Mouse (Mus musculus) embryo, embryonic 10 days (tissue): ENCODE results near the gene Pphln1.
A peak's percentile ranks its signal among the peaks of the same experiment; 100 is the strongest.

Source experiments
- DNase-seq: peaks from one replicate; pipeline ENCODE4 v3.0.0-alpha.2; 2015; ENCODE audit warnings: low spot score

The Pphln1 gene

GRCm38 (mm10) chr15:93435998-93436397 is 37.8 kb downstream of the Pphln1 start:
- no peak for DNase-seq

- peak; percentile 83 for DNase-seq
These were observed 40.5 kb downstream of the Pphln1 start for GRCm38 (mm10) chr15:93438663-93439062.

DNA sequence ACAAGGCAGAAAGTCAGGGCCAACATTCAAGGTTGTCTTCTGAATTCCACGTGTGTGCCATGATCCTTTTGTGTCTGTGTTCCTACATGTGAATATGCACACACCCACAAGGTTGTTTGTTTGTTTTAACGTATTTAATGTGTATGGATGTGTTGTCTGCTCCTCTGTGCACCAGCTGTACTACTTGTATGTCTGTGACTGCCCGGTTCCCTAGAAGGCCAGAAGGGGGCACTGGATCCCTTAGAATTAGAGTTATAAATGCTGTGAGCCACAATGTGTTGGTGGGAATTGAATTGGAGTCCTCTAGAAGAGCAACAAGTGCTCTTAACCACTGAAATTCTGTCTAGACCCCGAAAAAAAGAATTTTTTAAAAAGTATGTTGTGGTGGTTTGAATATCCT is 44.1 kb downstream of the Pphln1 start:
- no peak for DNase-seq

DNA sequence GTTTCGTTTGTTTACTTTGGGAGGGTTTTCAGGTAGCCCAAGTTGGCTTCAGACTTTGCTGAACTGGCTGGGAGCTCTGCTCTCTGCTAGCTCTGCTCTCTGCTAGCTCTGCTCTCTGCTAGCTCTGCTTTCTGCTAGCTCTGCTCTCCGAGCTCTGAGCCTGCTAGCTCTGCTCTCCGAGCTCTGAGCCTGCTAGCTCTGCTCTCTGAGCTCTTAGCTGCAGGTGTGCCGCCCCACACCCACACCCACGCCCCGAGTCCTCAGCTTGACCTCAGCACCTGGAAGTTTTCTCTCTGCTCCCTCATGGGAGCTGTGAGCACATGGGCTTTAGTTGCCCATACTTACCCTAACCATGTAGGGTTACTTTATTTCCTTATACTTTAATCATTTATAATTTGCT is 45.5 kb downstream of the Pphln1 start:
- no peak for DNase-seq

GRCm38 (mm10) chr15:93448862-93449261 is 50.7 kb downstream of the Pphln1 start:
- DNase-seq = no peak

DNA sequence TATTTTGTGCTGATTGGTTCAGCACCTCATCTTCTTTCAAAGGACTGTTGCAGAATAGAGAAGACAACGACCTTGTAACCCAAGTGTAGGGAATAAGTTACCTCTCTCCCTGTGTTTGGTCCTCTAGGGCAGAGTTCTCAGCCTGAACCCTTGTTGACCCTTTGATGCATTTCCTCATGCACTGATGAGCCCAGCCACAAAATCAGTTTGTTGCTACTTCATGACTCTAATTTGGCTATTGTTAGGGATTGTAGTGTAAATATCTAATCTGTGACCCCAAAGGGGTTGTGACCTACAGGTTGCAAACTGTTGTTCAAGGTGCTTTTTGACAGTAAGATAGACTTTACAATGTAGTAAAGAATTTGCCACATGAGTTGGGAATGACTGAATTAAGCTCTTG is 55.1 kb downstream of the Pphln1 start:
- DNase-seq = no peak

DNA sequence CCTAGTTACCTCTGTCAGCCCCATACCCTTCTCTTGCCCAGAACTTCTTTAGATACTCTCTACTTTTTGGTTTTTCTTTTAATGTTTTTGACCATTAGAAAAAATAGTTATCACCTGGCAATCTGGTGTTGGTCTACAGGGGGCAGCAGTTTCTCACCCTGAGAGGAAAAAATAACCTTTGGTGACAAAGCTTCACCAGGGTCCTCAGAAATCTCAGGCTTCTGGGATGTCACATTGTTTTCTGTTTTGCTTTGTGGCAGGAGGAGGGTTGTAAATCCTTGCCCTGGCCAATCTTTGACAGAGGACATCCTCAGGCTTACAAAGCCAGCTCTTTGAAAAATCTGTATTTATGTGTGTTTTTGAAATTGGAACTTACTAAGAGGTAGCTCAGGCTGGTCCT is 57.9 kb downstream of the Pphln1 start:
- DNase-seq = no peak

DNA sequence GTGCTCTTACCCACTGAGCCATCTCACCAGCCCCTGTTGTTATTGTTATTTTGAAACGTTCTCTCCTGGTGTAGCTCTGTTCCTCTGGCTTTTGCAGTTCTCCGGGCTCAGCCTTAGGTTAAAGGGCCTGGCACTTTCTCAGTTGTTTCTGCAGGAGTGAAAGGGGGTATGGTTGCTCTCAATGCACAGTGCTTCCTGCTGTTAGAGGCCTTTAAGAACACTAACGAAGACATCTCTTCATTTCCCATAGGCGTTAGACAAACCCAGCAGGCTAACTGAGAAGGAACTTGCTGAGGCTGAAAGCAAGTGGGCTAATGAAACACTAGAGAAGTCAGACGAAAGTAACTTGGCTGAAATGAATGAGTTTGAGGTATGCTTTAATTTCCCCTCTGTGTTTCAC is 61.3 kb downstream of the Pphln1 start:
- no peak for DNase-seq

- DNase-seq = no peak
These were observed 62.9 kb downstream of the Pphln1 start for GRCm38 (mm10) chr15:93461066-93461465.

DNA sequence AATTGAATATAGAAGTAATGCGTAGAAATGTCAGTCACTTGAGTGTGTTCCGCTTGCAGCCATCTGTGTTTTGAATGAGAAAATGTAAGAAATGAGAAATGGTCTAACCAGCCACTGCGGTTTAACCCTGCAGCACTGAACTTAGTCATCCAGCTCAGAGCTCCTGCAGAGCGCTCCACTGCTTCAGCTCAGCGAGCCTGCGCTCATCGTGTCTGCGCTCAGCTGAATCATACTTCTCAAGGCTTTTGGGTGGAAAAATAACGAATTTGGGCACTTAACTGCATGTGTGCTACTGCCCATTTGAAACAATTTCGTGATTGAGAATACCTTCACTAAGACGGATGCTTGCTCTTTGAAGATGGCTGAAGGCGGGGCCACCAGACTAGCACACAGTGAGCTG is 73.5 kb downstream of the Pphln1 start:
- DNase-seq = no peak

DNA sequence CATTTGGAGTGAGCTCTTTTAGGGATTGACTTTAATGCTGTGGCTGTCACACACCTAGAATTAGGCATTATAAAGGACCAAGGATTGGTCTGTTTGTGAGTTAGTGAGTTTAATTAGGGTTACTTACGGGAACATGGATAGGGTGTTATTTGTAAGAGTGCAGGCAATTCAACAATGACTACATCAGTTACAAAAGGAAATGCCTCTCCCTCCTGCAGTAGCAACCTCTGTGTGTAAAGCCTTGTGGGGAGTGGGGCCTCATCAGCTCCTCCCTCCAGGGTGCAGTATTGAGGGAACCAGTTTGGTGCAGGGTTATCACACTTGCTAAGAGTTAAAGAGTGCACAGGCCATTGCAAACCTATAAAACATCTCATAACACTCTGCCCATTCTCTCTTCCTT is 73.9 kb downstream of the Pphln1 start:
- no peak for DNase-seq

DNA sequence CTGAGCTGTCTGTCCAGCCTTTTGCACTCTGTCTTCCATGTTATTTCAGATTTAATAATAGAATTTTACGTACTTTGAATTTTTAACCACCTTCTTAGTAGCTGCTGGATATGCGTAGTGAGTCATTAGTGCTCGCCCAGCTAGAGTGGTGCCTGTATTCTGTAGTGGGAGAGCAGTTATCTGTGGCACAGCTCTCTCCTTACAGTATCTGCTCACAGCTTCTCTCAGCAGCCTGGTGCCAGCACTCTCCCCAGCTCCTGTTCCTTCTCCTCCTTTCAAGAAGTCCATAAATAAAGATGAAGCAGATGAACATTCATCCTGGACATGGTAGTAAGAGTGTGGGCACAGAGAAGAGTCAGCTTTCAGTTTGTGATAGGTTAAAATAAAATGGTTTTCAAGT is 76.1 kb downstream of the Pphln1 start:
- DNase-seq = no peak

- DNase-seq = no peak
These were observed 77.5 kb downstream of the Pphln1 start for GRCm38 (mm10) chr15:93475688-93476087.

DNA sequence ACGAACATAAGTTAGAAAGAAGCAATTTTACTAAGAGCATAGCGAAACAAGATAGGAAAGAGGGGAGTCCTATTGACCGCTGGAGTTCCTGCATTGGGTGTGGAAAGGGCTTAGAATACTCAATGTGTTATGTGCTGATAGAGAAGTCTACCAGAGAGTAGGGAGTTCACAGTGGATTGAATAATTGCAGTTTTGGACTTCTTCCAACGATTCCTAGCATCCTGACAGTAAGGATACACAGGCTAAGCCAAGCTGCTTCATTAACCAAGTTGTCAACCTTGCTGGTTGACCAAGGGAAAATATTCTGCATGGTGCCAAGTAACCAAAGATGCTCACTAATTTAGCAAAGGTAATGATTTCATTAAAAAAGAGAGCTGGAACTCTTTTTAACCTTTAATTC is 79.6 kb downstream of the Pphln1 start:
- DNase-seq = no peak

GRCm38 (mm10) chr15:93478676-93479075 is 80.5 kb downstream of the Pphln1 start:
- no peak for DNase-seq

GRCm38 (mm10) chr15:93479445-93479844 is 81.3 kb downstream of the Pphln1 start:
- DNase-seq = no peak

GRCm38 (mm10) chr15:93481112-93481511 is 83.0 kb downstream of the Pphln1 start:
- DNase-seq = no peak

DNA sequence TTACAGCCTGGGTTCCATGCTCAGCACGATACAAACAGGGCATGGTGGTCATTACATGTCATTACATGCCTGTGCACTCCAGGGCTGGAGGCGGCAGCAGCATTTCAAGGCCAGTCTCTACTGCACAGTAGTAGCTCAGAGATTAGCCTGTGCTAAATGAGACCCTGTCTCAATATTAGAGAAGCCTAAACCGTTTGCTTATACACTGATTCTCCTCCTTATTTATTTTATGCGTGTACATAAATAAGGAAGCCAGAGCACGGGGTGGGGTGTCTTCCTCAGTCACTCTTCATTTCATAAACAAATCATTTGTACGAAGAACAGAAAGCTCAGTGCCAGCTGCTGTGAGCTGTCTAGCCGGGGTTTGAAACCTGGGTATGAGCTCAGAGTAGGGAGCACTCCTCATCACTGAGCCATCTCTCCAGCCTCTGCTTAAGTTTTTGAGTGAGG is 86.1 kb downstream of the Pphln1 start:
- DNase-seq = no peak

DNA sequence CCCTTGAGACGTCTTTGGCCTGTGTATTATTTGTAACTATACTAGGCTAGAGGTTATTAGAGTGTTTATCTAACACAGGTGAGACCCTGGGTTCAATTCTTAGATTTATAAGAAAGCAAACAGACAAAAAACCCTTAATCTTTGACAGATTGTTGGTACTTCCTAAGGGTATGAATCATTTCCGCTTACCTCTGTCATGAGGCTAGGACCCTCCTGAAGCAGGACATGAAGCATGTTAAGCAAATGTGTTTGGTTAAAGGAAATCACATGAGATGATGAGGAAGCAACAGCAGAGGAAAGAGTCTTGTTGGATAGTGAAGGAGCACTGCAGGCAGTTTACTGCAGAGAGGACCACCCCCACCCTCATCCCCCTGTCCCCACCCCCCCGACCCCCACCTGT is 87.1 kb downstream of the Pphln1 start:
- DNase-seq = no peak

- DNase-seq = no peak
These were observed 87.9 kb downstream of the Pphln1 start for GRCm38 (mm10) chr15:93486066-93486465.

DNA sequence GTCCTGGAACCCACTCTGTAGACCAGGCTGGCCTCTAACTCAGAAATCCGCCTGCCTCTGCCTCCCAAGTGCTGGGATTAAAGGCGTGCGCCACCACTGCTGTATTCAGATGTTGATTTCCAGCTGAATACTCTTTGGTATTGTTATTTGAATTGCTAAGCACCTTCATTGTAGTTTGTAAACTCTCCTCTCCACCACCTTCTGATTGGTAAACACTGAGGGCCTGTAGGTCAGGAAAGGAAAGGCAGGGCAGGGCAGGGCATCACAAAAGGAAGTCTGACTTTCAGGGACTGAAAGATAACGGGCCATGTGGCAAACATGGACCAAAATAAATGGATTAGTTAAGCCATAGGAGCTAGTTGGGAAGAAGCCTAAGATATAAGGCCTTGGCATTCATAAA is 91.4 kb downstream of the Pphln1 start:
- no peak for DNase-seq

GRCm38 (mm10) chr15:93494700-93495099 is 96.5 kb downstream of the Pphln1 start:
- no peak for DNase-seq

GRCm38 (mm10) chr15:93499866-93500265 is 101.7 kb downstream of the Pphln1 start:
- peak; percentile 40 for DNase-seq

- no peak for DNase-seq
These were observed 104.6 kb downstream of the Pphln1 start for GRCm38 (mm10) chr15:93502703-93503102.

GRCm38 (mm10) chr15:93503201-93503745 is 105.1 kb downstream of the Pphln1 start:
- no peak for DNase-seq
